Mouse (Mus musculus) brain, embryonic 14.5 days (tissue): ENCODE measurements around the gene Hp1bp3. TPM values are rescaled to one million over a fixed set of nuclear protein-coding genes. Genes with fewer than 3 reads are reported as not detected.

Experiments
- DNase-seq: peaks from one replicate; pipeline ENCODE4 v3.0.0-alpha.2; 2011; ENCODE audit warnings: low read depth
- CTCF ChIP-seq: fragments of 200-500 bp; IDR thresholded peaks from 2 replicates; pipeline ENCODE4 v1.5.1; 2012; ENCODE audit warnings: inconsistent platforms, mild to moderate bottlenecking, moderate library complexity, borderline replicate concordance; ENCODE audit not compliant: insufficient read depth, insufficient read length; ENCODE audit errors: extremely low read depth
- POLR2A ChIP-seq: fragments of 200-500 bp; IDR thresholded peaks from 2 replicates; pipeline ENCODE4 v1.6.1; 2012; ENCODE audit warnings: mild to moderate bottlenecking, inconsistent platforms, borderline replicate concordance; ENCODE audit not compliant: poor library complexity, insufficient read depth, insufficient read length, severe bottlenecking; ENCODE audit errors: extremely low read depth
- polyA plus RNA-seq: library from polyadenylated mRNA; depleted of rRNA; stranded (reverse); fragments of >200 nt; gene quantifications from 2 replicates; pipeline ENCODE4 v1.2.3, GENCODE M21; 2012

Hp1bp3 gene
- polyA plus RNA-seq, 1 experiment: 197 TPM

- no peak for DNase-seq
- TF ChIP-seq POLR2A (no peak), CTCF (no peak)
These were observed 15.3 kb upstream of the Hp1bp3 start for GRCm38 (mm10) chr4:138200769-138201168.

- TF ChIP-seq POLR2A (no peak), CTCF (no peak)
These were observed 14.4 kb upstream of the Hp1bp3 start for GRCm38 (mm10) chr4:138201696-138202095.

GRCm38 (mm10) chr4:138210116-138210515 is 6.0 kb upstream of the Hp1bp3 start:
- no peak for DNase-seq
- TF ChIP-seq CTCF: no peak
- no peak for TF ChIP-seq POLR2A

More at GRCm38 (mm10) chr4:138201696-138202095, 14.4 kb upstream of the Hp1bp3 start:
- no peak for DNase-seq

GRCm38 (mm10) chr4:138213861-138214260 is 2.2 kb upstream of the Hp1bp3 start:
- TF ChIP-seq POLR2A (no peak), CTCF (no peak)
- DNase-seq: no peak

GRCm38 (mm10) chr4:138215671-138216199 is 361 bp upstream of the Hp1bp3 start:
- no peak for DNase-seq
- no peak for TF ChIP-seq POLR2A

- peak; percentile 99 for DNase-seq
- TF ChIP-seq POLR2A (peak; percentile 44; the same call in 1 of the 2 replicates), CTCF (no peak)
These were observed 846 bp downstream of the Hp1bp3 start for GRCm38 (mm10) chr4:138216891-138217392.

- no peak for TF ChIP-seq POLR2A
- TF ChIP-seq CTCF: no peak
- DNase-seq: no peak
These were observed 1.3 kb downstream of the Hp1bp3 start for GRCm38 (mm10) chr4:138217441-138217840.

GRCm38 (mm10) chr4:138217951-138218685 is 2.0 kb downstream of the Hp1bp3 start:
- no peak for TF ChIP-seq CTCF
- no peak for TF ChIP-seq POLR2A
- no peak for DNase-seq

- TF ChIP-seq POLR2A (no peak), CTCF (no peak)
- DNase-seq: no peak
These were observed 3.2 kb downstream of the Hp1bp3 start for GRCm38 (mm10) chr4:138219331-138219730.

GRCm38 (mm10) chr4:138220761-138221160 is 4.7 kb downstream of the Hp1bp3 start:
- TF ChIP-seq POLR2A (no peak), CTCF (no peak)
- DNase-seq: no peak

GRCm38 (mm10) chr4:138221406-138221805 is 5.3 kb downstream of the Hp1bp3 start:
- DNase-seq: no peak
- TF ChIP-seq POLR2A (no peak), CTCF (no peak)

GRCm38 (mm10) chr4:138222396-138222795 is 6.3 kb downstream of the Hp1bp3 start:
- TF ChIP-seq POLR2A (no peak), CTCF (no peak)
- DNase-seq: no peak

- TF ChIP-seq CTCF: no peak
- TF ChIP-seq POLR2A: no peak
- no peak for DNase-seq
These were observed 7.5 kb downstream of the Hp1bp3 start for GRCm38 (mm10) chr4:138223623-138224022.
